Mouse (Mus musculus) olfactory bulb, adult 2 months (tissue): ENCODE results near the gene Atp8a2.

Experiments
- CTCF ChIP-seq: fragments of 200-500 bp; IDR thresholded peaks from 2 replicates; pipeline ENCODE4 v1.5.1; 2012; ENCODE audit warnings: low read depth, mild to moderate bottlenecking, low read length, moderate library complexity; ENCODE audit not compliant: insufficient read depth
- POLR2A ChIP-seq: fragments of 200-500 bp; IDR thresholded peaks from 2 replicates; pipeline ENCODE4 v1.6.1; 2012; ENCODE audit warnings: mild to moderate bottlenecking, low read depth, low read length, moderate library complexity; ENCODE audit not compliant: insufficient read depth

DNA sequence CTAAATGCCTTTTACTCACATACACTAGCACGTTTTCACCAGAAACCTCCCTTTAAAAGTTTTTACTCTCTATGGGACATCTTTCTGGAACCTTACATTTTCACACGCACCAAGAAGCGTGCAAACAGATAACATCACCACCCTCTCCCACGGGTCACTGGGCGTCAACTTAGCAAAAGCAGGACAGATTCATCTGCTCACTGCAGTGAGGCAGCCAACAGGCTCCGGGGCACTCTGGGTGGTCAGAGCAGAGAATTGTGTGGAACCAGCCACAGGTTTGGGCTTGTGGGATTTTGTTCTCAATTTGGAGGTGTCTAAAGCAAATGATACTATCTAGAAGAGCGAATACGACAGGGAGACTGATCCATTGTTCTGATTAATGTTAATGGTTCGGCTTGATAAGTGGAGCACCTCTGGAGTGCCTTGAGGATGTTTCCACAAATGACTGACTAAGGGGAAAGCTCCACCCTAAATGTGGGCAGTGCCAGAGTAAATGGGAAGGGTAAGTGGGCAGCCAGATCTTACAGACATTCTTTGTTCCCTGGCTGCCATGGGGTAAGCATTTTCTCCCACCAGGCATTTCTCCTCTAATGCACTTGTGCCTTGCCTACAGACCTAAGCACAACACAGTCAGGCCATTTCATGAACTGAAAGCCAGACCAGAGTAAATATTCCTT, 236.6 kb downstream of the Atp8a2 start:
- no peak for TF ChIP-seq CTCF
- TF ChIP-seq POLR2A, result no peak
